Mouse (Mus musculus) heart, postnatal 0 days (tissue): ENCODE measurements around the gene Oxsm.

ENCODE experiments used
- CTCF ChIP-seq: IDR thresholded peaks from 2 replicates; pipeline ENCODE4 v1.5.1; 2016; ENCODE audit warnings: antibody characterized with exemption, control low read depth, low read depth
- EP300 ChIP-seq: IDR thresholded peaks from 2 replicates; pipeline ENCODE4 v1.6.1; 2016; ENCODE audit warnings: antibody characterized with exemption, low read depth

DNA sequence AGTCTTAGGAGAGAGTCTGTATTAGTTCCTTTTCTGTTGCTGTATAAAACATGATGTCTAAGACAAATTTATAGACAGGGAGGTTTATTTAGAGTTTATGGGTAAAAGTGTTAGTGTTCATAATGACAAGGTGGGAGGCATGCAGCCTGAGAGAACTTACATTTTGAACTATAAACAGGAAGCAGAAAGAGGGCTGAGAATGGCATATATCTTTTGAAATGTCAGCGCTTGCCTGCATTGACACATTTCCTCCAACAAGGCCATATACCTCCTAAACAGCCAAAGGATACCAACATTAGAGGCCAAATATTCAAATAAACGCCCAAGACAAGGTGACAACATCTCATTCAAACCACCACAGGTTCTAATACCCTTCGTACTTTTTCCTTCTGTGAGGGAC lies 12.3 kb upstream of the Oxsm start:
- no peak for TF ChIP-seq CTCF
- no peak for TF ChIP-seq EP300
